Mouse (Mus musculus): Measurements from ENCODE around the gene Smarca5. TPM values are rescaled to one million over a fixed set of nuclear protein-coding genes. Genes with fewer than 3 reads are reported as not detected.

The Smarca5 gene
- polyA plus RNA-seq, 1 experiment from 2014 or later, result 102 TPM

Other genes starting within 250 kb of the Smarca5 start
- 2.1 and 4.7 TPM in 2 replicates for gene Gypa, start 245.7 kb downstream of the Smarca5 start, polyA plus RNA-seq (2015; fragmentation: Nextera tagmentation; extraction: Ambion mirVana)
- gene Frem3, start 128.4 kb downstream of the Smarca5 start, polyA plus RNA-seq (2015; fragmentation: Nextera tagmentation; extraction: Ambion mirVana), result not detected in 2 replicates
- gene Gab1, start 141.0 kb upstream of the Smarca5 start, polyA plus RNA-seq (2015; fragmentation: Nextera tagmentation; extraction: Ambion mirVana), result 10.8 TPM in 2 replicates